Mouse (Mus musculus): ENCODE measurements around the gene Otogl. TPM values are rescaled to one million over a fixed set of nuclear protein-coding genes. Genes with fewer than 3 reads are reported as not detected.
A peak's percentile ranks its signal among the peaks of the same experiment; 100 is the strongest.

Otogl gene
- 0.12 and 0.14 TPM in 2 replicates for polyA plus RNA-seq (2014; fragmentation: Nextera tagmentation; extraction: Ambion mirVana)

DNA sequence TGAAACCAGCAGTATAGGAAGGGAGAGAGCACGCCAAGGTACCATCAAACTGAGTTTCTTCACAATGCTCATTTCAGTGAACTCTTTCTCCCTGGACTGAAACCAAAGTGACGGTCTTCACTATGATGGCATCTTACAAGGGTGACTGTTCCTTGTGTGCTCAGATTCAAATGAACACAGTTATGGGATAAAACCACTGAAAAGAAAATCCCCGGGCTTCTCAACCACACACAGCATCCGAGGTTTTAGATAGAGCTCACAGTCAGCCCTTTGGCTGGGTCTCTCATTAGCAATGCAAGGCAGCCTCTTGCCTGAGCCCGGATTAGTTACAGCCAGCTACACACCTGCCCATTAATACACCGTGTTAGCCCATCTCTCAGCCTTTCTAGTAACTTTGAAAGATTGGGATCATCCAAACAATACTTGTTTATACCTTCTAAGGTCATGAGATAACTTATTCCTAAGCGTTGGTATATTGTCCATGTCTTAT is at the start of gene Otogl:
Gene Otogl (minus strand): TSS at position 51 of the 490 bp plus-strand sequence.
- 54% methylated on average over 7 of the region's 7 CpGs for WGBS
- no peak within 1 kb of the TSS for H3K9ac ChIP-seq (ENCODE audit: low read depth, low read length)
- no peak within 1 kb of the TSS for H3K4me3 ChIP-seq (ENCODE audit: low read depth, low read length)
- H3K4me2 ChIP-seq, result no peak within 1 kb of the TSS
- DNase-seq (ENCODE audit: low spot score) (no peak), ATAC-seq (replicated peaks; ENCODE audit: low FRiP score) (no peak)
- no peaks in the 10 kb centered on the region for H3K9me3 ChIP-seq (ENCODE audit: control insufficient read depth, low read length)
- no peaks in the 10 kb centered on the region for H3K27me3 ChIP-seq (replicated peaks; ENCODE audit: control insufficient read depth, insufficient read depth, low read length)
- no peak within 1 kb of the TSS for H3K27ac ChIP-seq (ENCODE audit: low read depth, low read length)
- H3K36me3 ChIP-seq (ENCODE audit: control insufficient read depth, insufficient read depth, low read length), result no peaks in the 10 kb centered on the region
- H3K4me1 ChIP-seq (replicated peaks; ENCODE audit: control insufficient read depth, insufficient read depth, low read length), result no peaks in the 10 kb centered on the region

DNA sequence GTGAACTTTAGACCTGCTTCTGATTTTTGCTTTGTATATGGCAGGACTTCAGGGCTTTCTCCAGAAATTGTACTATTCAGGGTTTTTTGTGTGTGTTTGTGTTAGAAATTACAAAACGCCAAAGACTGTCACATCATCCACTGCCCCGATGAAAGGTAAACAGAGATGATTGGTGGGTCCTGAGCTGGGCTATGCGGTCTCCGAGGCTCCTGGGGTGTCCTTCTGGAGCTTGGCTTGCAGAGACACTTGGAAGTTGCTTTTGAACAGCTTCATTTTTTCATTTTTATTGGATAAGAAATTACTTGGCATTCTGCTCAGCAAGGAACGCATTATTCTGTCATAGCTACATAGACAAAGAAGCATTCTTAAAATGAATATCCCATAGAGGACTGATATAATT is 44.7 kb upstream of the Otogl start:
- Histone ChIP-seq H3K27me3 (replicated peaks; ENCODE audit: control insufficient read depth, insufficient read depth, low read length) (no peaks in the 10 kb centered on the region), H3K9me3 (ENCODE audit: control insufficient read depth, low read length) (no peaks in the 10 kb centered on the region), H3K36me3 (ENCODE audit: control insufficient read depth, insufficient read depth, low read length) (no peaks in the 10 kb centered on the region), H3K9ac (ENCODE audit: low read depth, low read length) (no peak overlapping the region), H3K4me2 (no peak overlapping the region), H3K4me1 (replicated peaks; ENCODE audit: control insufficient read depth, insufficient read depth, low read length) (no peaks in the 10 kb centered on the region), H3K27ac (ENCODE audit: low read depth, low read length) (no peak overlapping the region), H3K4me3 (ENCODE audit: low read depth, low read length) (no peak overlapping the region)
- DNase-seq (ENCODE audit: low spot score) (no peak), ATAC-seq (replicated peaks; ENCODE audit: low FRiP score) (no peak)
- WGBS, result 84% methylated on average over 5 of the region's 5 CpGs

DNA sequence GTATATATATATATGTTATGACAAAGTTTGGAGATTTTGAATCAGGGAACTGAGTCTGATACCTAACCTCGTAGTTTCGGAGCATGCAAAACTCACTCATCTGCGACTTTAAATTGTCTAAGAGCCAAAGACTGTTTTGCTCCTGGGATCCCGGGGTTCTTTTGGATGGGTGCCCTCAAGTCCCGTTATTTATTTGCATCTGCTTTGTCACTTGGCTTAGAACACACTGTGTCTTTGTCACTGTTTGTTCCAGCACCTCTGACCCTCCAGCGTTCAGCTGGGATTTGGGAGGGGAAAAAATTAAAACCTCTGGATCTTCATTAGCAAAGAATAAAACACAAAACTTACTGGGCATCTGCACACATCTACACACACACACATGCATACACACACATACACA is 42.5 kb upstream of the Otogl start:
- DNase-seq (ENCODE audit: low spot score) (no peak), ATAC-seq (replicated peaks; ENCODE audit: low FRiP score) (no peak)
- Histone ChIP-seq H3K9me3 (ENCODE audit: control insufficient read depth, low read length) (no peaks in the 10 kb centered on the region), H3K27ac (ENCODE audit: low read depth, low read length) (no peak overlapping the region), H3K4me2 (no peak overlapping the region), H3K27me3 (replicated peaks; ENCODE audit: control insufficient read depth, insufficient read depth, low read length) (no peaks in the 10 kb centered on the region), H3K9ac (ENCODE audit: low read depth, low read length) (no peak overlapping the region), H3K36me3 (ENCODE audit: control insufficient read depth, insufficient read depth, low read length) (no peaks in the 10 kb centered on the region), H3K4me3 (ENCODE audit: low read depth, low read length) (no peak overlapping the region), H3K4me1 (replicated peaks; ENCODE audit: control insufficient read depth, insufficient read depth, low read length) (no peaks in the 10 kb centered on the region)
- whole genome bisulfite sequencing, result 87% methylated on average over 6 of the region's 6 CpGs

DNA sequence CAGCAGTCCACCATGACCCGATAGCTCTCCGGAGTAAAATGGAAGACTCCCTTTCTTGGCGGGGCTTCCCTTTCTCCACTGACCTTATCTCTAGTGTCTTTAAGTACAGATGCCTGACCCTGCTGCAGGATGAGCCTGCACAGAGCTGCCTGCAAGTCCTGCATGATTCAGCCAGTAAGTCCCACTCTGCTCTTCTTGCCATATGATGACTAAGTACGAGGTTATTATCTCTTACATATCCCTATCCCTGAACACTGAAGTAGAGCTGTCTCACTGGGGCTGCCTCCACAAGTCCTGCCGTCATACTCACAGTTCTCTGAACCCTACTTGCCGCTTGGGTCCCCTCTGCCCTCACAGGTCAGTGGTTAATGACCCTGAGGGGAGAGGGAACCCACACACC is 39.7 kb upstream of the Otogl start:
- Histone ChIP-seq H3K36me3 (ENCODE audit: control insufficient read depth, insufficient read depth, low read length) (no peaks in the 10 kb centered on the region), H3K4me3 (ENCODE audit: low read depth, low read length) (no peak overlapping the region), H3K9me3 (ENCODE audit: control insufficient read depth, low read length) (no peaks in the 10 kb centered on the region), H3K27ac (ENCODE audit: low read depth, low read length) (no peak overlapping the region), H3K4me1 (replicated peaks; ENCODE audit: control insufficient read depth, insufficient read depth, low read length) (no peaks in the 10 kb centered on the region), H3K9ac (ENCODE audit: low read depth, low read length) (no peak overlapping the region), H3K4me2 (no peak overlapping the region), H3K27me3 (replicated peaks; ENCODE audit: control insufficient read depth, insufficient read depth, low read length) (no peaks in the 10 kb centered on the region)
- DNase-seq (ENCODE audit: low spot score) (no peak), ATAC-seq (replicated peaks; ENCODE audit: low FRiP score) (0 out of 2 replicates have a peak, but pooled peaks have one; percentile 20)
- 59% methylated on average over 6 of the region's 6 CpGs for whole genome bisulfite sequencing

DNA sequence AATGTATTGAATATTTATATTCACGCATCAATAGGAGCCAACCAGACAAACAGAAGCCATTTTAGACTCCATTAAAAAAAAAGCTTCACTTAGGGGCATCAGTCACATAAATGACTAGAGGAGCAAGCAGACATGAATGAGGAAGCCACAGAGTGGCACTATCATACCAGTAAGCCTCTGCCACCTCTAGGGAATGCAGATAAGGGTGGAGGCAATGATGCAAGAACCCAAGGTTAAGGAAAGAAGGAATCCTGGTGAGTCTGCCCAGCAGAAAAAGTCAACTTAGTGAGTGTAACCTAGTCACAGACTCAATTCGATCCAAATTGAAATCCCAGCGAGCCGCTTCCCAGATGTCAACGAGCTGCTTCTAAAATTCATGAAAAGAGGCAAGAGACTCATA is 38.0 kb upstream of the Otogl start:
- DNase-seq (ENCODE audit: low spot score) (no peak), ATAC-seq (replicated peaks; ENCODE audit: low FRiP score) (no peak)
- H3K4me2 ChIP-seq, result no peak overlapping the region
- H3K4me3 ChIP-seq (ENCODE audit: low read depth, low read length), result no peak overlapping the region
- WGBS, result 88% methylated on average over 5 of the region's 5 CpGs
- H3K27me3 ChIP-seq (replicated peaks; ENCODE audit: control insufficient read depth, insufficient read depth, low read length), result no peaks in the 10 kb centered on the region
- no peak overlapping the region for H3K27ac ChIP-seq (ENCODE audit: low read depth, low read length)
- H3K9me3 ChIP-seq (ENCODE audit: control insufficient read depth, low read length), result no peaks in the 10 kb centered on the region
- no peak overlapping the region for H3K9ac ChIP-seq (ENCODE audit: low read depth, low read length)
- no peaks in the 10 kb centered on the region for H3K36me3 ChIP-seq (ENCODE audit: control insufficient read depth, insufficient read depth, low read length)
- H3K4me1 ChIP-seq (replicated peaks; ENCODE audit: control insufficient read depth, insufficient read depth, low read length), result no peaks in the 10 kb centered on the region

DNA sequence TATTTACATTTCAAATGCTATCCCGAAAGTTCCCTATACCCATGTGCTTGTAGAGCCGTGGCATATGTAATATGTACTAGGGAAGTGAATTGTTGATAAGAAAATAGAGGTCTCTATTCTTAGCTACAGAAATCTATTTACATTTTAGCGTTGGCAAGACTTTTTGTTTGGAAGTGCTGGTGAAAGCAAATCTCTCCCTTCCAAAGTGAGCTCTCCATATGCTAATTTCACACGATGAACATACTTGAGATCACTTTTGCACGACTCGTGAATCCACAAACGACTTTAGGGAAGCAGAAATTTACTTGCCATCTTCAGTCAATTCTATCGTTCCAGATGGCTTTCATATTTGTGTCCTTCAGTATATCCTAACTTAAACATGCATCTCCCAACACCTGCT is 36.7 kb upstream of the Otogl start:
- no peak overlapping the region for H3K4me3 ChIP-seq (ENCODE audit: low read depth, low read length)
- H3K4me1 ChIP-seq (replicated peaks; ENCODE audit: control insufficient read depth, insufficient read depth, low read length), result no peaks in the 10 kb centered on the region
- H3K27me3 ChIP-seq (replicated peaks; ENCODE audit: control insufficient read depth, insufficient read depth, low read length), result no peaks in the 10 kb centered on the region
- WGBS, result 71% methylated on average over 8 of the region's 8 CpGs
- no peaks in the 10 kb centered on the region for H3K36me3 ChIP-seq (ENCODE audit: control insufficient read depth, insufficient read depth, low read length)
- ATAC-seq (replicated peaks; ENCODE audit: low FRiP score) (no peak), DNase-seq (ENCODE audit: low spot score) (no peak)
- no peak overlapping the region for H3K27ac ChIP-seq (ENCODE audit: low read depth, low read length)
- H3K9me3 ChIP-seq (ENCODE audit: control insufficient read depth, low read length), result no peaks in the 10 kb centered on the region
- no peak overlapping the region for H3K9ac ChIP-seq (ENCODE audit: low read depth, low read length)
- H3K4me2 ChIP-seq, result no peak overlapping the region

DNA sequence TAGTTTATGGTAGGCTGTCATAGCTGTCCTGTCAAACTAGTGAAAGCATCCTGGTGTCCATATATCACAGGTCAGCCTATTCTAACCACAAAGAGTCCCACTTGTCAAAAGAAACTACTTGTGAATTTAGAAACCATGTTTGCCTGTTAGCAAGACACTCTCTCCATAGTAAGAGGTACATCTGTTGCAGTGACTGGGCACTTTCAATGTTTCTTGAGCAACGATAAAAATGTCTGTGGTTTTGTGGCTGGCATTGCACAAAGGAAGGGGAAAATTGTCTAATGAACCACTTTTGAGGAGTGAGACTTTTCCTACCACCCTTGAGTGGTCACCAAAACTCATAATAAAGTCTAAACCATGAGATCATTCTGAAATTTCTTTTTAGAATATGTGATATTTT is 36.1 kb upstream of the Otogl start:
- ATAC-seq (replicated peaks; ENCODE audit: low FRiP score), result peak; percentile 54
- 46% methylated on average over 1 of the region's 1 CpGs for WGBS
- no peak for DNase-seq (ENCODE audit: low spot score)
- Histone ChIP-seq H3K4me2 (no peak overlapping the region), H3K27me3 (replicated peaks; ENCODE audit: control insufficient read depth, insufficient read depth, low read length) (no peaks in the 10 kb centered on the region), H3K36me3 (ENCODE audit: control insufficient read depth, insufficient read depth, low read length) (no peaks in the 10 kb centered on the region), H3K9ac (ENCODE audit: low read depth, low read length) (no peak overlapping the region), H3K27ac (ENCODE audit: low read depth, low read length) (no peak overlapping the region), H3K9me3 (ENCODE audit: control insufficient read depth, low read length) (no peaks in the 10 kb centered on the region), H3K4me1 (replicated peaks; ENCODE audit: control insufficient read depth, insufficient read depth, low read length) (no peaks in the 10 kb centered on the region), H3K4me3 (ENCODE audit: low read depth, low read length) (no peak overlapping the region)

DNA sequence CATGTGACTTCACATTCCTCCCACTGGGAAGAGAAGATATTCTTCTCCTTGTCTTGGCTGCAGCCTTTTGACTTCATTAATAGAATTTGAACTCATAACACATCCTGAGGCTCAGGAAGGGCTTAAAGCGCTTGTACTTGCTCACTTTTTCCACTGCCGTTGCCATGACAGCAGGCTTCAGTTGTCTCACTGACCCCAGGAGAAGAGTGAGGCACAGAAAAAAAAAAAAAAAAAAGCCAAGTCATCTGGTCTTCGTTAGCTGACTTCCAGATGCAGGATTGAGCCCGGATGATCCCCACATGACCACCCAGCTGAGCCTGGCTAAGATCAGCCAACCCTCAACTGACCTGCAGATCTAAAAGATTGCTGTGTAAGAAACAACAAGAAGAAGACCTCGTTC is 34.4 kb upstream of the Otogl start:
- no peaks in the 10 kb centered on the region for H3K4me1 ChIP-seq (replicated peaks; ENCODE audit: control insufficient read depth, insufficient read depth, low read length)
- 45% methylated on average over 5 of the region's 5 CpGs for WGBS
- DNase-seq (ENCODE audit: low spot score), result no peak
- no peak overlapping the region for H3K9ac ChIP-seq (ENCODE audit: low read depth, low read length)
- no peaks in the 10 kb centered on the region for H3K9me3 ChIP-seq (ENCODE audit: control insufficient read depth, low read length)
- no peak overlapping the region for H3K4me3 ChIP-seq (ENCODE audit: low read depth, low read length)
- no peak overlapping the region for H3K4me2 ChIP-seq
- H3K27me3 ChIP-seq (replicated peaks; ENCODE audit: control insufficient read depth, insufficient read depth, low read length), result no peaks in the 10 kb centered on the region
- H3K27ac ChIP-seq (ENCODE audit: low read depth, low read length), result no peak overlapping the region
- ATAC-seq (replicated peaks; ENCODE audit: low FRiP score), result no peak
- H3K36me3 ChIP-seq (ENCODE audit: control insufficient read depth, insufficient read depth, low read length), result no peaks in the 10 kb centered on the region

DNA sequence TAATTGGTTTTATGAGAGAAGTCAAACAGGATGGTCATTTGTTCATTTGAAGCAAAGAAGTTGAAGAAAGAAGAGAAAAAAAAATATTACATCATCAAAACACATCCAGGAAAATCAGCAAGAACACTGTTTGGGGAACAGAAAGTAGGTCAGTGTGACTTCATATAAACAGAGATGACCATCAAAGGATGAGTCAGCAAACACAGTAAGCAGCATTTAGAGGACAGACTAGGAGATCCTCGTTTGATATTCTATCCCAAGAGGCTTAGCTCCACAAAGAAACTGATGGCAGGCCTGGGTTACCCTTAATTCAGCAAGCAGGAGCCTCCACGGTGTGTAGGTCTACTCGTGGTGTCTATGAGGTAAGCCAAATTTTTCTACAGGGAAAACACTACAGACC is 31.9 kb upstream of the Otogl start:
- DNase-seq (ENCODE audit: low spot score), result no peak
- 67% methylated on average over 3 of the region's 3 CpGs for WGBS
- no peaks in the 10 kb centered on the region for H3K4me1 ChIP-seq (replicated peaks; ENCODE audit: control insufficient read depth, insufficient read depth, low read length)
- ATAC-seq (replicated peaks; ENCODE audit: low FRiP score), result no peak
- no peak overlapping the region for H3K4me2 ChIP-seq
- H3K27ac ChIP-seq (ENCODE audit: low read depth, low read length), result no peak overlapping the region
- no peak overlapping the region for H3K9ac ChIP-seq (ENCODE audit: low read depth, low read length)
- H3K27me3 ChIP-seq (replicated peaks; ENCODE audit: control insufficient read depth, insufficient read depth, low read length), result no peaks in the 10 kb centered on the region
- no peak overlapping the region for H3K4me3 ChIP-seq (ENCODE audit: low read depth, low read length)
- no peaks in the 10 kb centered on the region for H3K9me3 ChIP-seq (ENCODE audit: control insufficient read depth, low read length)
- no peaks in the 10 kb centered on the region for H3K36me3 ChIP-seq (ENCODE audit: control insufficient read depth, insufficient read depth, low read length)

All from liver, embryonic 11.5 days (tissue).